Mouse (Mus musculus): ENCODE results near the gene Cdyl. TPM values are rescaled to one million over a fixed set of nuclear protein-coding genes. Genes with fewer than 3 reads are reported as not detected.

Gene Cdyl
- polyA plus RNA-seq, 1 experiment from 2014 or later, result 16.1 TPM

DNA sequence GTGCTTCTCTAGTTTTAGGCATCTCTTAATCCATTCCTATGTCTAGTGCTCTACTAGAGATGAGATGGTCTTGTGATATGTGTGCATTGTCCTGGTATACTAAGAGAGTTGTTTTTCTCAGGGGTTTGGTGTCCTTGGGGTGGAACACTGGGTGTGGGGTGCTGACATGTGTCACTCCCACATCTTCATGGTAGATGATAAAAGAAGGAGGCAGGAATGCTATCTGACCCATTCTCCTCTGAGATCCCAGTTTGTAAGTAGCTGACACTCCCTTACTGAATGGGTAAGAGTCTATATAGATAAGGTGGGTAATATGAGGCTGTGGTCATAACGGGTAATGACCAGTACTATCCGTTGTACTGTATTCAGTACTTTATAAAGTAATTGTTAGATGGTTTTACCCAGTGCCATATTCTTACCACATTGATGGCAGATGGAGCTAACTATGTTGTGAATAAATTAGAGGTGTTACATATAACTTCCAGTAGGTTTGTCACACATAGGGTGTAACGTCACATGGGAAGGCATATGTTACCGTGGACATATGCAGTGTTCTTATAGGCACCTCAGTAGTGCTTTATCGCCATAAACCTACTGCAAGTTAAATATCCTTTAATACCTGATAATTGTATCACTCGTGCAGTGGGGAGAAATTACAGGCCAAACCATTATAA is 127.2 kb downstream of the Cdyl start:
- Histone ChIP-seq H3K36me3 (ENCODE audit: control insufficient read depth, insufficient read depth, low read length) (no peaks in the 10 kb centered on the region), H3K4me1 (ENCODE audit: control insufficient read depth, insufficient read depth, low read length) (peaks cover 4% of the 10 kb centered on the region; the same call in 1 of the 2 replicates), H3K4me2 (ENCODE audit: low read depth, severe bottlenecking) (no peak overlapping the region), H3K9me3 (ENCODE audit: control insufficient read depth, low read length) (no peaks in the 10 kb centered on the region), H3K4me3 (ENCODE audit: low read depth, low read length) (no peak overlapping the region), H3K27ac (replicated peaks; ENCODE audit: low read depth, low read length) (no peak overlapping the region), H3K27me3 (ENCODE audit: control insufficient read depth, insufficient read depth, low read length) (no peaks in the 10 kb centered on the region), H3K9ac (ENCODE audit: low read length) (no peak overlapping the region)
- DNase-seq (ENCODE audit: low spot score), result no peak
- WGBS, result 94% methylated on average over 6 of the region's 6 CpGs
- ATAC-seq (ENCODE audit: insufficient number of reproducible peaks, low FRiP score, low TSS enrichment, low read depth), result no peak

DNA sequence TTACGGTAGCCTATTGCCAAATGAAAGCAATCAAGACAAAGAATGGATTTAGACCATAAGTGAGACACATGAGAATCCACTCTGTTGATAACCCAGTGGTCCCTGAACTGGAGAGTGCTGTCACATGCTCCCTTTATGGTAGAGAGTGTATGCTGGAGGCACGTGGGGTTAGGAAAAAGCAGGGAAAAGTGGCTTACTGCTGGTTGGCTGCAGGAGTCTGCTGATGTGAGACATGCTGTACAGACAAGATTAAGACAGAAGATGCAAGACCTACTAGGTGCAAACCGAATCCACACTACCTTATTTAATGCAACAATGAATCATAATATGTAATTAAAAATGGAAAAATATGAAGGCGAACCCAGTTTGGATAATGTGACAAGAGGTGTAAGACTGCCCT is 129.9 kb downstream of the Cdyl start:
- 91% methylated on average over 4 of the region's 4 CpGs for WGBS
- Histone ChIP-seq H3K27ac (replicated peaks; ENCODE audit: low read depth, low read length) (no peak overlapping the region), H3K36me3 (ENCODE audit: control insufficient read depth, insufficient read depth, low read length) (no peaks in the 10 kb centered on the region), H3K27me3 (ENCODE audit: control insufficient read depth, insufficient read depth, low read length) (no peaks in the 10 kb centered on the region), H3K4me2 (ENCODE audit: low read depth, severe bottlenecking) (no peak overlapping the region), H3K4me1 (ENCODE audit: control insufficient read depth, insufficient read depth, low read length) (peaks cover 4% of the 10 kb centered on the region; the same call in 1 of the 2 replicates), H3K9ac (ENCODE audit: low read length) (no peak overlapping the region), H3K4me3 (ENCODE audit: low read depth, low read length) (no peak overlapping the region), H3K9me3 (ENCODE audit: control insufficient read depth, low read length) (no peaks in the 10 kb centered on the region)
- ATAC-seq (ENCODE audit: insufficient number of reproducible peaks, low FRiP score, low TSS enrichment, low read depth) (no peak), DNase-seq (ENCODE audit: low spot score) (no peak)

DNA sequence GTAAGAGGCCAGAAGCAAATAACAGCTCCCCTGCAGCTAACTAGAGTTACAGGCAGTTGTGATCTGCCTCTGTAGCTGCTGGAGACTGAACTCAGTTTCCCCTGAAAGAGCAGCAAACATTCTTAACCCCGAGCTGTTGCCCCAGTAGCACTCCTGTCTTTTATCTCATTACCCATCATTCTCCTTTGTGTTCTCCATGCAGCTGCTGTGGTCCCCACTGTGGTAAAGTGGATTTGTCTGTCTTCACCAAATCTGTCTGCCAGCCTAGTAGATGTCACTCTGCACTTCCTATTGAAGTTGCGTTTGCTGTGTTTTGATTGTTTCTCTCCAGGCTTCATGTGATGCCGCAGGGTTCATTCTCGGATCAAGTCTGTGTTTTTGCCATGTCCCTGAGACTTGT is 130.8 kb downstream of the Cdyl start:
- no peak overlapping the region for H3K4me3 ChIP-seq (ENCODE audit: low read depth, low read length)
- no peak overlapping the region for H3K9ac ChIP-seq (ENCODE audit: low read length)
- no peaks in the 10 kb centered on the region for H3K36me3 ChIP-seq (ENCODE audit: control insufficient read depth, insufficient read depth, low read length)
- no peaks in the 10 kb centered on the region for H3K27me3 ChIP-seq (ENCODE audit: control insufficient read depth, insufficient read depth, low read length)
- ATAC-seq (ENCODE audit: insufficient number of reproducible peaks, low FRiP score, low TSS enrichment, low read depth), result no peak
- H3K27ac ChIP-seq (replicated peaks; ENCODE audit: low read depth, low read length), result no peak overlapping the region
- DNase-seq (ENCODE audit: low spot score), result no peak
- no peak overlapping the region for H3K4me2 ChIP-seq (ENCODE audit: low read depth, severe bottlenecking)
- H3K9me3 ChIP-seq (ENCODE audit: control insufficient read depth, low read length), result no peaks in the 10 kb centered on the region
- 81% methylated on average over 4 of the region's 4 CpGs for WGBS
- peaks cover 6% of the 10 kb centered on the region; the same call in 1 of the 2 replicates for H3K4me1 ChIP-seq (ENCODE audit: control insufficient read depth, insufficient read depth, low read length)

DNA sequence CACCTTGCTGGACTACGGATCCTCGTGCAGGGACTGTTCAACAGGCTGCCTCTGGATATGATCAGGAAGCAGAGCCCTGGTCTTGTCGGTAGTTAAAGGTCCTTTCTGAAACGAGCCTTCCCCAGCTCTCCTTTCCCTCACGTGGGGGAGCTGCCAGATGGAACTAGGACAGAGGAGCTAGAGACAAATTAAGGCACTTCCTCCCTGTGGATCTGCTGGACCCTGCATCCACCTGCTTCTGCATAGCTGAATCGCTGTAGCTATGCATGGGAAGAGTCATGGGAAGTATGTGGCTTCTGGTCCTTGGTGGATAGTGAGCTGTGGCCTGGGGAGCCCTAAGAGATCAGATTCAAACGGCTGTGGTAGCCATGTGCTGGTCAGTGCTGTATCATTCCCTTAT is 134.7 kb downstream of the Cdyl start:
- no peaks in the 10 kb centered on the region for H3K9me3 ChIP-seq (ENCODE audit: control insufficient read depth, low read length)
- no peaks in the 10 kb centered on the region for H3K27me3 ChIP-seq (ENCODE audit: control insufficient read depth, insufficient read depth, low read length)
- H3K27ac ChIP-seq (replicated peaks; ENCODE audit: low read depth, low read length), result no peak overlapping the region
- peaks cover 18% of the 10 kb centered on the region; the same call in 1 of the 2 replicates for H3K4me1 ChIP-seq (ENCODE audit: control insufficient read depth, insufficient read depth, low read length)
- no peak overlapping the region for H3K4me2 ChIP-seq (ENCODE audit: low read depth, severe bottlenecking)
- ATAC-seq (ENCODE audit: insufficient number of reproducible peaks, low FRiP score, low TSS enrichment, low read depth) (no peak), DNase-seq (ENCODE audit: low spot score) (no peak)
- no peak overlapping the region for H3K4me3 ChIP-seq (ENCODE audit: low read depth, low read length)
- no peak overlapping the region for H3K9ac ChIP-seq (ENCODE audit: low read length)
- no peaks in the 10 kb centered on the region for H3K36me3 ChIP-seq (ENCODE audit: control insufficient read depth, insufficient read depth, low read length)
- WGBS, result 54% methylated on average over 7 of the region's 7 CpGs

DNA sequence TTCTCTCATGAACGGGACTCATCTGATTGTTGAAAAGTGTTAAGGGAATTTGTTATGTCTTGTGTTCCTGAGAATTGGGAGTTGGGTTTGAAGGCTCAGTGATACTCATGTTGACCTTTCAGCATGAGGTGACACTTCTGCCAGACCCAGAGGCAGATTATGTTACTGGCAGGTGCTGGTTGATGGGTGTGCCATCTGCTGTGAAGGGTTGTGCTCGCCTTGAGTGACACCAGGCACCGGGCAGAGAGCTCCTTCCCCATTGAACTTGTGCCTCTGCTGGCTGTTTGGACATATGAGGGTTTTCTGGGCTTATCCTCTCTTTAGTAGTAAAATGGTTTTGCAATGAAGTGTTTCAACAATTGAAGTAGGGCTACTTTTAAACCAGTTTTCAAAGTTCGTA is 135.1 kb downstream of the Cdyl start:
- ATAC-seq (ENCODE audit: insufficient number of reproducible peaks, low FRiP score, low TSS enrichment, low read depth) (no peak), DNase-seq (ENCODE audit: low spot score) (no peak)
- no peak overlapping the region for H3K4me3 ChIP-seq (ENCODE audit: low read depth, low read length)
- H3K4me1 ChIP-seq (ENCODE audit: control insufficient read depth, insufficient read depth, low read length), result peaks cover 18% of the 10 kb centered on the region; the same call in 1 of the 2 replicates
- WGBS, result 77% methylated on average over 4 of the region's 4 CpGs
- no peaks in the 10 kb centered on the region for H3K27me3 ChIP-seq (ENCODE audit: control insufficient read depth, insufficient read depth, low read length)
- H3K9me3 ChIP-seq (ENCODE audit: control insufficient read depth, low read length), result no peaks in the 10 kb centered on the region
- no peak overlapping the region for H3K9ac ChIP-seq (ENCODE audit: low read length)
- H3K4me2 ChIP-seq (ENCODE audit: low read depth, severe bottlenecking), result no peak overlapping the region
- H3K27ac ChIP-seq (replicated peaks; ENCODE audit: low read depth, low read length), result no peak overlapping the region
- H3K36me3 ChIP-seq (ENCODE audit: control insufficient read depth, insufficient read depth, low read length), result no peaks in the 10 kb centered on the region

DNA sequence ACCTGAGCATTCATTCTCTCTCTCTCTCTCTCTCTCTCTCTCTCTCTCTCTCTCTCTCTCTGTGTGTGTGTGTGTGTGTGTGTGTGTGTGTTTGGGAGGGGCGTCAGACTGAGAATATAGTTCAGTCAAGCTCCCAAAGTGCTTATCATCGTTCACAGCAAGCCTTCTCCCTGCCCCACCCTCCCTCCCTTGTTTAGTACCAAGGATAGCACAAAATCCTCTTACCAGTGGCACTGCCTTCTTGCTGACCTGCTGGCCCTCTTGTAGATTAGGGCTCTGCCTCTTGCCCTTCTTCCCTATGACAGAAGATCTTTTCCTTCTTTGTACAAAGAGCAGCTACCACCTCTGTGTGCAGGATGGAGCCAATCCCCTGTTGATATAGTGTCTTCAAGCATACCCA is 136.3 kb downstream of the Cdyl start:
- H3K4me3 ChIP-seq (ENCODE audit: low read depth, low read length), result no peak overlapping the region
- no peak overlapping the region for H3K4me2 ChIP-seq (ENCODE audit: low read depth, severe bottlenecking)
- H3K4me1 ChIP-seq (ENCODE audit: control insufficient read depth, insufficient read depth, low read length), result peaks cover 18% of the 10 kb centered on the region; the same call in 1 of the 2 replicates
- H3K9me3 ChIP-seq (ENCODE audit: control insufficient read depth, low read length), result no peaks in the 10 kb centered on the region
- ATAC-seq (ENCODE audit: insufficient number of reproducible peaks, low FRiP score, low TSS enrichment, low read depth), result no peak
- DNase-seq (ENCODE audit: low spot score), result no peak
- 64% methylated on average over 2 of the region's 2 CpGs for WGBS
- H3K36me3 ChIP-seq (ENCODE audit: control insufficient read depth, insufficient read depth, low read length), result no peaks in the 10 kb centered on the region
- no peaks in the 10 kb centered on the region for H3K27me3 ChIP-seq (ENCODE audit: control insufficient read depth, insufficient read depth, low read length)
- no peak overlapping the region for H3K9ac ChIP-seq (ENCODE audit: low read length)
- H3K27ac ChIP-seq (replicated peaks; ENCODE audit: low read depth, low read length), result no peak overlapping the region

DNA sequence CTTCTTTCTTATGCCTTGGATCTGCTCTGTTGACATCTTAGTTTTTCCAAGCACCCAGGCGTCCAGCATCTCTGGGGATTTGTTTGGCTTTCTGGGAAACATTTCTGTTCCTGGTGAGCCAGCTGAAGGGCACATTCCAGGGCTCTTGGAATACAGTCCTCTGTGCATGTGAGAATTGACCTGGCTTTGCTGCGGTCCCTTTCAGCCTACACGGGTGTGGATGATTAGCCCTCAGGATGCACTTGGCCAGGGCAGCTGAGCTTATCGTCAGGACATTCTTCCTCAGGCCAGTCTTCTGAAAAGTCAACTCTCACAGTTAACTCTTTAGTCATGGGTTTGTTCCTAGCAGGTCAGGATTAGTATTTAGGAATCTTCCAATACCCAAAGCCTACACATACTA is 136.7 kb downstream of the Cdyl start:
- Histone ChIP-seq H3K9ac (ENCODE audit: low read length) (no peak overlapping the region), H3K9me3 (ENCODE audit: control insufficient read depth, low read length) (no peaks in the 10 kb centered on the region), H3K4me3 (ENCODE audit: low read depth, low read length) (no peak overlapping the region), H3K27ac (replicated peaks; ENCODE audit: low read depth, low read length) (no peak overlapping the region), H3K4me2 (ENCODE audit: low read depth, severe bottlenecking) (no peak overlapping the region), H3K36me3 (ENCODE audit: control insufficient read depth, insufficient read depth, low read length) (no peaks in the 10 kb centered on the region), H3K27me3 (ENCODE audit: control insufficient read depth, insufficient read depth, low read length) (no peaks in the 10 kb centered on the region), H3K4me1 (ENCODE audit: control insufficient read depth, insufficient read depth, low read length) (peaks cover 18% of the 10 kb centered on the region; the same call in 1 of the 2 replicates)
- DNase-seq (ENCODE audit: low spot score), result no peak
- no peak for ATAC-seq (ENCODE audit: insufficient number of reproducible peaks, low FRiP score, low TSS enrichment, low read depth)
- 68% methylated on average over 4 of the region's 4 CpGs for WGBS

DNA sequence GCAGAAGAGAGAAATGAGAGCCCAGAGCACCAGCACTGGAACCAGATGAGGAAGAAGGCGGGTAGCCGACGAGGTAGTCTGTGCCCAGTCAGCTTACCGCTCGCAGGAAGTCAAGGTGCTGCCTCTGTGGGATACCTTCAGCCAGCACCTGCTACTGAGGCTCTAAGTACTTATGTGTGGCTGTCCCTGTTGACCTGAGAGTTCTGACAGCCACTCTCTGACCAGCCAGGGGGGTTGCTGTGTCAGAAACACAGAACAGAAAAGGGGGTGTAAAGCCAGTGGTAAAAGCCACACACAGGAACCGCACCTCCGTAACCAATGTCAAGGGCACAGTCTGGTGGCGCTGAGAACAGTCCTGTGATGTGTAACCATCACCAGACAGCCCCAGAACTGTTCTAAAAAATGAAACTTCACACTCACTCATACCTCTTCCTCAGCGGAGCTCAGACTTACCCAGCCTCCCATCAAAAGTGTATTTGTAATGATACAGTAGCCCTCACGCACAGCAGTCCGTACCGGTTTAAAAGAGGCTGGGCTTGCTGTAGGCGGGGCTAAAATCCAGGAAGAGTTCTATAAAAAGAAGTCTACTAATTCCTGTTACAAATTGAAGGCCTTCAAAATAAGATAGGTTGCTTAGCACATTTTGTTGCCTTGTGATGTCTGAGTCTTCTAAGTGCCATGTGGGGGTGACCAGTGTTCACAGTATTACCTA is 138.3 kb downstream of the Cdyl start:
- Histone ChIP-seq H3K4me1 (ENCODE audit: control insufficient read depth, insufficient read depth, low read length) (peaks cover 18% of the 10 kb centered on the region; the same call in 1 of the 2 replicates), H3K9ac (ENCODE audit: low read length) (no peak overlapping the region), H3K4me2 (ENCODE audit: low read depth, severe bottlenecking) (no peak overlapping the region), H3K27ac (replicated peaks; ENCODE audit: low read depth, low read length) (no peak overlapping the region), H3K9me3 (ENCODE audit: control insufficient read depth, low read length) (no peaks in the 10 kb centered on the region), H3K4me3 (ENCODE audit: low read depth, low read length) (no peak overlapping the region), H3K27me3 (ENCODE audit: control insufficient read depth, insufficient read depth, low read length) (no peaks in the 10 kb centered on the region), H3K36me3 (ENCODE audit: control insufficient read depth, insufficient read depth, low read length) (no peaks in the 10 kb centered on the region)
- WGBS, result 88% methylated on average over 13 of the region's 13 CpGs
- ATAC-seq (ENCODE audit: insufficient number of reproducible peaks, low FRiP score, low TSS enrichment, low read depth) (no peak), DNase-seq (ENCODE audit: low spot score) (no peak)

Measured in limb, embryonic 11.5 days (tissue).